Mouse (Mus musculus) midbrain, postnatal 0 days (tissue): ENCODE measurements around the gene Efna5. TPM values are rescaled to one million over a fixed set of nuclear protein-coding genes. Genes with fewer than 3 reads are reported as not detected.

Experiments used
- ATAC-seq: fragments of 200-750 bp; cut with Nextera tagmentation; 2 replicates; pipeline ENCODE4 v1.8.0; 2017; ENCODE audit warnings: moderate number of reproducible peaks, mild to moderate bottlenecking, moderate TSS enrichment, moderate library complexity; ENCODE audit not compliant: low FRiP score
- DNase-seq: peaks from one replicate; pipeline ENCODE4 v3.0.0-alpha.2; 2015; ENCODE audit warnings: low spot score
- H3K27ac ChIP-seq: fragments of 300-500 bp; sonication (generic); 2 replicates; pipeline ENCODE4 v1.5.1; 2014; ENCODE audit warnings: low read depth, mild to moderate bottlenecking, low read length, mixed read lengths
- H3K27me3 ChIP-seq: fragments of 300-500 bp; sonication (generic); 2 replicates; pipeline ENCODE4 v1.6.1; 2014; ENCODE audit warnings: low read length, control low read depth, mixed read lengths; ENCODE audit not compliant: insufficient read depth
- H3K36me3 ChIP-seq: fragments of 300-500 bp; sonication (generic); 2 replicates; pipeline ENCODE4 v1.6.1; 2014; ENCODE audit warnings: low read length, control low read depth, mixed read lengths; ENCODE audit not compliant: insufficient read depth
- H3K4me1 ChIP-seq: fragments of 300-500 bp; sonication (generic); 2 replicates; pipeline ENCODE4 v1.6.1; 2014; ENCODE audit warnings: mild to moderate bottlenecking, control low read depth, antibody characterized with exemption, low read length, mixed read lengths; ENCODE audit not compliant: insufficient read depth
- H3K4me2 ChIP-seq: fragments of 300-500 bp; sonication (generic); 2 replicates; pipeline ENCODE4 v1.6.1; 2014; ENCODE audit warnings: low read depth, mild to moderate bottlenecking, low read length, mixed read lengths; ENCODE audit not compliant: poor library complexity, severe bottlenecking
- H3K4me3 ChIP-seq: fragments of 300-500 bp; sonication (generic); 2 replicates; pipeline ENCODE4 v1.5.1; 2014; ENCODE audit warnings: low read depth, mild to moderate bottlenecking, low read length, moderate library complexity
- H3K9ac ChIP-seq: fragments of 300-500 bp; sonication (generic); replicated peaks from 2 replicates; pipeline ENCODE4 v1.6.1; 2014; ENCODE audit warnings: mild to moderate bottlenecking, low read length, moderate library complexity, mixed read lengths; ENCODE audit not compliant: poor library complexity, severe bottlenecking
- H3K9me3 ChIP-seq: fragments of 300-500 bp; sonication (generic); 2 replicates; pipeline ENCODE4 v1.6.1; 2016; ENCODE audit warnings: low read length, control low read depth
- CTCF ChIP-seq: IDR thresholded peaks from 2 replicates; pipeline ENCODE4 v1.5.1; 2016; ENCODE audit warnings: antibody characterized with exemption, mild to moderate bottlenecking
- WGBS: fragments of 180-500 bp; shearing (Covaris S2); extraction: QIAGEN DNeasy Blood & Tissue Kit; methylation state at CpG from one replicate; pipeline ENCODE4 v1.1.7; 2014; 5-methylcytosine and 5-hydroxymethylcytosine counted together
- polyA plus RNA-seq: library from polyadenylated mRNA; unstranded; fragments of >200 nt; fragmentation: Nextera tagmentation; extraction: Ambion mirVana; gene quantifications from 2 replicates; pipeline ENCODE4 v1.2.1, GENCODE M21; 2015
- total RNA-seq: library from RNA; depleted of rRNA; stranded (reverse); fragments of >200 nt; gene quantifications from 2 replicates; pipeline ENCODE4 v1.2.3, GENCODE M21; 2014

Gene Efna5
- total and polyA plus RNA-seq, 2 experiments from 2014 or later, result 11.1 to 59.5 TPM

GRCm38 (mm10) chr17:62700791-62701602 lies 180.1 kb downstream of the Efna5 start:
- TF ChIP-seq CTCF, result no peak
- Histone ChIP-seq H3K9ac (no peak overlapping the region), H3K9me3 (no peaks in the 10 kb centered on the region), H3K27ac (no peak overlapping the region), H3K4me1 (peaks cover 3% of the 10 kb centered on the region; the same call in 1 of the 2 replicates), H3K4me2 (no peak overlapping the region), H3K4me3 (no peak overlapping the region), H3K36me3 (no peaks in the 10 kb centered on the region), H3K27me3 (no peaks in the 10 kb centered on the region)
- DNase-seq (no peak), ATAC-seq (no peak)
- 47% methylated on average over 9 of the region's 9 CpGs for WGBS

- DNase-seq (no peak), ATAC-seq (no peak; the same call in 1 of the 2 replicates)
- Histone ChIP-seq H3K9me3 (no peaks in the 10 kb centered on the region), H3K4me1 (no peaks in the 10 kb centered on the region; the same call in 1 of the 2 replicates), H3K27ac (no peak overlapping the region), H3K4me3 (no peak overlapping the region), H3K4me2 (no peak overlapping the region), H3K9ac (no peak overlapping the region), H3K36me3 (no peaks in the 10 kb centered on the region), H3K27me3 (no peaks in the 10 kb centered on the region)
- TF ChIP-seq CTCF, result no peak
- WGBS, result 67% methylated on average over 9 of the region's 9 CpGs
Observed at GRCm38 (mm10) chr17:62694958-62695437, 186.1 kb downstream of the Efna5 start.

- Histone ChIP-seq H3K9ac (no peak overlapping the region), H3K27ac (no peak overlapping the region), H3K4me2 (no peak overlapping the region), H3K4me3 (no peak overlapping the region), H3K9me3 (no peaks in the 10 kb centered on the region), H3K4me1 (no peaks in the 10 kb centered on the region; the same call in 1 of the 2 replicates), H3K27me3 (no peaks in the 10 kb centered on the region), H3K36me3 (no peaks in the 10 kb centered on the region)
- DNase-seq (no peak), ATAC-seq (no peak)
- no peak for TF ChIP-seq CTCF
- WGBS, result 42% methylated on average over 4 of the region's 4 CpGs
Observed at GRCm38 (mm10) chr17:62692242-62692641, 188.9 kb downstream of the Efna5 start.

- ATAC-seq (no peak), DNase-seq (no peak)
- no peaks in the 10 kb centered on the region for H3K27me3 ChIP-seq
- no peak overlapping the region for H3K4me2 ChIP-seq
- no peaks in the 10 kb centered on the region for H3K36me3 ChIP-seq
- no peaks in the 10 kb centered on the region for H3K9me3 ChIP-seq
- H3K4me1 ChIP-seq, result no peaks in the 10 kb centered on the region; the same call in 1 of the 2 replicates
- H3K27ac ChIP-seq, result no peak overlapping the region
- no peak overlapping the region for H3K9ac ChIP-seq
- TF ChIP-seq CTCF, result no peak
- 81% methylated on average over 4 of the region's 4 CpGs for WGBS
- H3K4me3 ChIP-seq, result no peak overlapping the region
Observed at GRCm38 (mm10) chr17:62691201-62691715, 189.9 kb downstream of the Efna5 start.

- Histone ChIP-seq H3K27me3 (no peaks in the 10 kb centered on the region), H3K4me1 (no peaks in the 10 kb centered on the region; the same call in 1 of the 2 replicates), H3K4me2 (no peak overlapping the region), H3K4me3 (no peak overlapping the region), H3K9ac (no peak overlapping the region), H3K36me3 (no peaks in the 10 kb centered on the region), H3K27ac (no peak overlapping the region), H3K9me3 (no peaks in the 10 kb centered on the region)
- peak; percentile 22 for DNase-seq
- TF ChIP-seq CTCF, result peak; percentile 21; the same call in 1 of the 2 replicates
- WGBS, result 61% methylated on average over 8 of the region's 8 CpGs
- ATAC-seq, result no peak
Observed at GRCm38 (mm10) chr17:62690256-62690655, 190.9 kb downstream of the Efna5 start.

GRCm38 (mm10) chr17:62689646-62690045 lies 191.5 kb downstream of the Efna5 start:
- no peak overlapping the region for H3K27ac ChIP-seq
- no peaks in the 10 kb centered on the region for H3K9me3 ChIP-seq
- no peaks in the 10 kb centered on the region for H3K36me3 ChIP-seq
- 74% methylated on average over 4 of the region's 4 CpGs for WGBS
- no peak overlapping the region for H3K9ac ChIP-seq
- H3K4me1 ChIP-seq, result no peaks in the 10 kb centered on the region; the same call in 1 of the 2 replicates
- DNase-seq, result no peak
- ATAC-seq, result no peak
- H3K27me3 ChIP-seq, result no peaks in the 10 kb centered on the region
- H3K4me3 ChIP-seq, result no peak overlapping the region
- no peak for TF ChIP-seq CTCF
- H3K4me2 ChIP-seq, result no peak overlapping the region
